Mouse (Mus musculus) heart, postnatal 36 days (tissue): ENCODE measurements around the gene Bud23. TPM values are rescaled to one million over a fixed set of nuclear protein-coding genes. Genes with fewer than 3 reads are reported as not detected.

Experiments
- DNase-seq, 2 experiments: peaks; one replicate each; pipeline ENCODE4 v3.0.0; 2021 to 2022
- intact Hi-C: fragments of 180-260 bp; cut with DNase I; formaldehyde crosslinking; loops from one replicate; pipeline ENCODE4 v1.15.1; 2025
- total RNA-seq, 2 experiments: library from RNA; stranded (reverse); gene quantifications; 2 replicates each; pipeline ENCODE4 v1.2.3; 2021

Bud23 gene
- total RNA-seq, 2 experiments from 2014 or later = 21.2 to 24.7 TPM

GRCm38 (mm10) chr5:135024665-135025224 is 40.0 kb downstream of the Bud23 start:
- intact Hi-C loops = no loop called here
- DNase-seq = no peak

DNA sequence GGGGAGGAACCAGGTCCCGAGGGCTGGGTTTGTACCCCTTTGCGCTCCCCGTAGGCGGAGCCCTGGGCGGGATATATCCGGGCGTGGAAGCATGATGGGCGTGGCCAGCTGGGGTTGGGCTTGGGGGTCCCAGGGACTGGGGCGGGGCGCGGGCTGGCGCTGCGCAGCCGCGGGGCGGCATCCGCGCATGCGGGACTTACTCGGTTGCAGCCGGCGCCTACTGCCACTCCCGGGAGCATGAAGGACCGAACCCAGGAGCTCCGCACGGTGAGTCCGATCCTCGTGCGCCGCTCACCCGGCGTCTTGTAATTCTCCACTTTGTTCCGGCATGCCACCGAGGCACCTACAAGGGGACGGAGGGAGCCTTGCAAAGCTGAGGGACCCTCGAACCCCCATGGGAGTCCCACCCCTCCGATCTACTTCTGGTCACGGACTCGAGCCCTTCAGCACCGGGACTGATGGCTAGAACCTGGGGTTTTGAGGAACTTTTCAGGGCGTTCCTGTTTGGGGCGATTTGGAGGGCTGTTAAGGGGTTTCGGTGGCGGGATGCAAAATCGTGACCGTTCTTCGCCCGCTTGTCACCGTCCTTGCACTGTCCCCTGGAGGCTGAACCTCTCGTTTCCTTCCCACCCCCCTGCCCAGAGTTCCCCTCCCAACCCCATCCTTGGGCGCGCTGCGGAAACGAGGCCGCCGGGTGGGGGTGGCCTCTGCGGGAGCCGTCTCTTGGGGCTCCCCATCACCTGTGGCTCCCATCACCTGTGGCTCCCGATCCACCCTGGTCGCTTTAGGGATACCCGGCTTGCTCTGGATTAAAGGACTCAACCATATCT is 41.2 kb downstream of the Bud23 start, which contains the start of gene Stx1a:
Stx1a (plus strand) TSS at position 139 of the 830 bp plus-strand sequence.
- DNase-seq = peak; percentile 86 to 89
- intact Hi-C loops = no loop called here

- intact Hi-C loops = no loop called here
- DNase-seq = peak; percentile 58 to 65
Measured at GRCm38 (mm10) chr5:135021814-135022213, 42.9 kb downstream of the Bud23 start.

GRCm38 (mm10) chr5:135016224-135016759 is 48.5 kb downstream of the Bud23 start:
- DNase-seq = no peak
- intact Hi-C loops = loop anchor here (5.0 to 10.0 kb wide), 2 partner anchors 86 to 269 kb away; no protein-coding TSS in a partner anchor

DNA sequence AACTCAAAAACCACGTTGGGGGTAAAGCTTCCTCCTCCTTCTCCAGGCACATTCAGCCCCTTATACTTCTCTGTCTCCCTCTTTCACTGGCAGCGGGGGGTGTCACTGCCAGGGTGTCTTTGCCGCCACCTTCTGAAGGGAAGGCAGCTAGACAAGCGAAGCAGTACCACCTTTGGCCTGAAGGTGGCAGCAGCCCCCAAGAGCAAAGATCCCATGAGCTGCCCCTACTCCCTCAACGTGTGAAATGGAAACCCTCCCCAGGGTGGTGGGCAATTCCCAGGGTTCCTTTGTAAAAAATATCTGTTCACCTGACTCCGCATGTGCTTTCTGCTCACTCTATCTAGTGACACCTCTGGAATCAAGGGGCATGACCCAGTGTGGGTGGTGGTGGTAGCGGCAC is 49.3 kb downstream of the Bud23 start:
- intact Hi-C loops = loop anchor here (2.0 to 10.0 kb wide), 4 partner anchors 49 to 269 kb away; partner anchors contain the start of genes Bud23 and Dnajc30
- peak; percentile 89 to 96 for DNase-seq

GRCm38 (mm10) chr5:135012671-135013441 is 51.9 kb downstream of the Bud23 start:
- intact Hi-C loops = loop anchor here (10.0 kb wide), 1 partner anchor 272 kb away; no protein-coding TSS in a partner anchor
- DNase-seq = peak; percentile 80 to 86

DNA sequence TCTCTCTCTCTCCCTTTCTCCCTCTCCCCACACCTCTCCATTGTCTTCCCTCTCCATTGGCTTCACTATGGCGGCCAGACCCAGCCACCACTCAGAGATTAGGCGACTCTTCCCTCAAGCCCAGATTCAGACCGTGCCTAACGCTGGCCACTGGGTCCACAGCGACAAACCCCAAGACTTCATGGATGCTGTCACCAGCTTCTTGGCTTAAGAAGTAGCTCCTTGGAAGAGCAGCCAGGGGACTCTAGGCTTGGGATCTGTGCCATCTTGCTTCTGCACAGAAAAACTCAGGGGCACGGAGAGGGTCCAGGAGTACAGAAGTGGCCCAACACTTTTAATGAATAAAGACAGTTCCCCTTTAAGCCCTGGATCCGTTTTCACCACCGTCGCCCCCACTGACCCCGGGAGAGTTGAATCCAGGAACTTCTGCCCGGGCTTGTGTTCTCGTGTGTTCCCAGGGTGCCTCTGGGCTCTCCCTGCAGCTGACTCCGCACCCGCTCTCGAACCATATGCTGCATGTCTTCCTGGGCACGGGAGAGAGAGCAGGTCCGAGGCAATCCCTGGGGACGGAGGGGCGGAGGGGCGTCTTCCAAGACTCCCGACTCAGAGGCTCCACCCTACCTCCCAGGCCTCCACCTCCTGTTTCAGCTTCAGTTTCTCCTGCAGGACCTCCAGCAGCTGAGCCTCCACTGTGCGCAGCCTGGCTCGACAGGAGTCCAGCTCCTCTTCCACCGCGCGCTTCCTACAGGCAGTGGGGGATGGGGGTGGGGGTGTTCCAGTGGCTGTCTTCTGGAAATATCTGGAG is 52.7 kb downstream of the Bud23 start:
- intact Hi-C loops = loop anchor here (2.0 to 10.0 kb wide), 2 partner anchors 67 to 273 kb away; partner anchors contain the start of gene Vps37d
- DNase-seq = no peak

GRCm38 (mm10) chr5:135010841-135011743 is 53.7 kb downstream of the Bud23 start:
- peak in 1 of 2 experiments; percentile 5 for DNase-seq
- intact Hi-C loops = loop anchor here (2.0 to 10.0 kb wide), 2 partner anchors 68 to 274 kb away; partner anchors contain the start of gene Vps37d

DNA sequence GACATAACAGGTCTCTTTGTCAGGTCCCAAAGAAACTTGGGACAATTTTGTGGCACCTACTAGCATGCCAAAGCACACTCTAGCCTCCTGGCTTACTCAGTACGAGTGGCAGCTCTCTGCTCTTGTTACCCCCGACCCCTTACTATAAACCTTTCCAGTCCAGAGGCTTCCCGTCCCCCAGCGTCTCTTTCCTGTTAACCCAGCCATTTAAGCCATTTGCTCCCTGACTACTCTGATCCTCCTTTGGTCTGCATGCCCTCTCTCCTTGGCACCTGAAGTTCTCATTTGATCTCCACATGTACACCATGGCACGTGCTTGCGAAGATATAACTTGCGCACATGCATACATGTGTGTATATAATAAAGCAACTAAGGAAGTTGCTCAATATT is 54.4 kb downstream of the Bud23 start:
- intact Hi-C loops = loop anchor here (2.0 to 10.0 kb wide), 2 partner anchors 68 to 274 kb away; partner anchors contain the start of gene Vps37d
- no peak for DNase-seq

- peak in 1 of 2 experiments; percentile 82 for DNase-seq
- intact Hi-C loops = loop anchor here (2.0 to 10.0 kb wide), 2 partner anchors 69 to 275 kb away; partner anchors contain the start of gene Vps37d
Measured at GRCm38 (mm10) chr5:135009590-135010319, 55.0 kb downstream of the Bud23 start.

DNA sequence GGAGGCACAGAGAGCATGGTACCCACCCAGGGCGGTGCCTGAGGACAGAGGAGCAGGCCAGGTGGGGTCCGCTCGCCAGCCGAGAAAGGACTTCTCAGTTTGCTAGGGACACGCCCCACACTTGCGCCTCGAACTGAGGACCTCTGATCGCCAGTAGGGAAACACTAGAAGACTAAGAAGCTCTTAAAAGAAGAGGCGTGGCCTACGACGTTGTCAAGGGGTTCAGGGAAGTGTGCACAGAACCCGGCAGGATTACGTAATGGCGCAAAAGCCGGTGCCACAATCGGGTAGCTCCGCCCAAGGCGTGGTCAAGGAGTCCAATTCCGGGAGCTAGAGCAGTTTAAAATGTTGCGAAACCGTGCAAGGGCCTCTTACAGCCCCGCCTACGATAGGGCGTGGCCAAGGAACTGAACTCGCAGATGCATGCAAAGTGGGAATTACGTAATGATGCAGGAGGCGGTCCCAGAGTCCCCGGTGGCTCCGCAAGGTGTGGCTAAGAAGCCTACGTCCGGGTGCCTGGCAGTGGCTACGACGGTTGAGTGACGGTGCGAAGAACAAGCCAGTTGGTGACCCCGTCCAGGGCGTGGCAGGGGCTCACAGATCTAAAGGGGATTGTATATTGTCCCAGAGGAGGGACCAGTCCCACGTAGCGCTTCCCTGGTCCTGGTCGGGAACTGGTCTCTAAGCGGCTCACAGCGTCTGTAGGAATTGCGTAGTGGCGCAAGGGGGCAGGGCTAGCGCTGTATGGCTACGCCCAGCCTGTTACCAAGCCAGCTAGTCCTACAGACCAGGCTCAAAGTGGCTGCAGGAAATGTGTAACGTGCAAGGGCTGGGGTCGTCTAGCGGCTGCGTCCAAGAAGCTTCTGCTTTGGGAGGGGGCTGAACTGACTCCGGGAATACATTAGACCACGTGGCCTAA is 55.8 kb downstream of the Bud23 start, which contains the start of gene Abhd11:
Abhd11 (plus strand) TSS at position 482 of the 919 bp plus-strand sequence.
- peak; percentile 95 to 97 for DNase-seq
- intact Hi-C loops = no loop called here

DNA sequence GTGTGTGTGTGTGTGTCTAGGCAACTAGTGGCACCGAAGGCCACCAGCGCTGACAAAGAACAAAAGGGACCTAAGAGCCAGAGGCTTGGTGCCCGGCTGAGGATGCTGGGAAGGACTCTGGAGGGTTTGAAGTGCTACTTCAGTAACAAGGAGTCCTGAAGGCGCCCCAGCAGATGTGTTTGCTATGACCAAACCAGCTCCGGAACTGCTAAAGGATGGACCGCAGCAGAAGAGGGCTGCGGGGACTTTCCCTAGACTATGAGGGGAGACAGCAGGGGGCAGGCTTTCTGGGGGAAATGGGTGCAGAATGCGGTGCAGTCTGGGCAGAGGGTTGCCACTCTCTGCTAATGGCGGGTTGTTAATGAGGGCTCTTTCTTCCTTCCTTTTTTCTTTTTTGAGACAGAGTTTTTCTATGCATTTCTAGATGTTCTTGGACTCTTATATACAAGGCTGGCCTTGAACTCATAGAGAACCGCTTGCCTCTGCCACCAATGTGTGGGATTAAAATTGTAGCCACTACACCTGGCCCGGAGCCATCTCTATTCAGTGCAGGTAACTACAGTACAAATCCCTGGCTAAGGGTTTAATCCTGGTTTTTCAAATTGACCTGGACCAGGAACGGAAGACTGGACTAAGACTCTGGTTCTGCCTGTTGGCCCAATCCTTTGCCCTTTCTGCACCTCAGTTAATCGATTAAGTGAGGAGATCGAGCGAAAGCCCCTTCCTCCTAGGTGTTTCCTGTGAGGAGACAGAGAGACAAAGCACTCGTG is 56.8 kb downstream of the Bud23 start:
- intact Hi-C loops = no loop called here
- DNase-seq = peak in 1 of 2 experiments; percentile 11
